Mouse (Mus musculus): Measurements from ENCODE around the gene Olfr507.
"Not testable (repeated sequence)": the region's sequence is repeated elsewhere in the genome, so short reads cannot be mapped to it uniquely, and the experiment has no call there.

The Olfr507 gene

DNA sequence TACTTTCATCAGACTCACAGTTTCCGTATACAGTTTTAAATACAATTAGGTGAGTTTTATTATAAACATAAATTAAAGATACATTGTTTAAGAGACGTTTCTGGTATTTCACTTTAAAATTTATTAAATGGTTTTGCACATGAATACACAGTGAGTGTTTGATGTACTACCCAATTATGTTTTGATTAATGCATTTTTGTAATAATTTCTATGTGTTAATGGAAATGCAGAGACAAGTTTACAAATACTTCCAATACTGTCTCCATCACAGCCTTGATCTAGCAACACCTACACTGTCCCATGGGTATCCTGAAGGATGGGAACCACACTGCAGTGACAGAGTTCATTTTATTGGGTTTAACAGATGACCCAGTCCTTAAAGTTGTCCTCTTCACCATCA, at the start of gene Olfr507:
TSS of gene Olfr507 (plus strand) at position 301 of the 400 bp plus-strand sequence.
- no peak for DNase-seq (ENCODE audit: low spot score)

DNA sequence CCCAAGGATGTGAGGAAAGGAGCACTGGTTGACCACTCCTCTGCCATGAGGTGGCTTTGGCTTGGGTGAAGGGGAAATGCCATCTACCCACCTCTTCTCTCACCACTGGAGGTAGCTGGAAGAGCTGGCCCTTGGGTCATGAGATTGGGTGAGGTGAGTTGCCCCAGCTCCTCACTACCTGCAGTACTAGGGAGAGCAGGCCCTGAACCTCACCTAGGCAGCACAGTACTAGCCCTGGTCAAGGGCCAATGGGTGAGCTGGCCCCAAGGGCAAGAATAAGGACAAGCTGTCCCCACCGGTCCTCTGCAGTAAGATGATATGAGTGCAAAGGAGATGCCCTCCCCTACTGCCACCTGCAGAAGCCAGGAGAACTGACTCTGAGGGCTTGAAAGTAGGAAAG, 31.8 kb upstream of the Olfr507 start:
- no peak for DNase-seq (ENCODE audit: low spot score)

DNA sequence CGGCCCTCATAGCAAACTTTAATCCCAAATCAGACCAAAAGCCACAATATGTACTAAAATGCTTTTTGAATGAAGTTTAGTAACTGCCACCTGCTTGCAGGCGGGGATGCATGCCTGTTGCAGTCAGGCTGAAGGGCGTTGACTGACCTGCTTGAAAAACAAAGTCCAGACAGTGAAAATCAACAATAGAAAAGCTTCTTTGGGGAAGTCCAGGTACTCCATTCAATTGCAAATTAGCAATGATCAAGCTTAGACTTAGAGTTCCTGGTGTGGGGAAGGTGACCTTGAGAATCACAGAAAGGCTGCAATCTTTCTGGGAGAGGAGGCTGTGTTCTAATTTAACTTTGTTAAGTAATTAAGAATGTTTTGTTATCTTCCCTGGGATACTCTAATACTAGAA, 19.7 kb upstream of the Olfr507 start:
- DNase-seq (ENCODE audit: low spot score): not testable (repeated sequence)

DNA sequence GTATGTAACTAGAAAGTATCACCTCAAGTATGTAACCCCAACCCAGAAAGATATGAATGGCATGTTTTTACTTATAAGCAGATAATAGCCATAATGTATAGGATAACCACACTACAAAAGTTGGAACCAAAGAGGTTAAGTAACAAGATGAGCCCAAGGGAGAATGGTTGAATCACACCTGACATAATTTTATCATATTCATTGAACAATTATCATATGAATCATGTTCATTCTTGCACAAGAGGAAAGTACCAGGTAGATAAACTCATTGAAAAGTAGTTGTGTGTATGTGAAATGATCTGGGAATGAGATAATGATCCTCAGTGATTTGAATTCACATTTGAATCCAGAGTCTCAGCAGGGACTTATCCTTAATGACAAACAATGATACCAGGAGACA, 11.1 kb upstream of the Olfr507 start, which contains the start of gene Olfr506:
TSS of gene Olfr506 (plus strand) at position 301 of the 400 bp plus-strand sequence.
- no peak for DNase-seq (ENCODE audit: low spot score)

DNA sequence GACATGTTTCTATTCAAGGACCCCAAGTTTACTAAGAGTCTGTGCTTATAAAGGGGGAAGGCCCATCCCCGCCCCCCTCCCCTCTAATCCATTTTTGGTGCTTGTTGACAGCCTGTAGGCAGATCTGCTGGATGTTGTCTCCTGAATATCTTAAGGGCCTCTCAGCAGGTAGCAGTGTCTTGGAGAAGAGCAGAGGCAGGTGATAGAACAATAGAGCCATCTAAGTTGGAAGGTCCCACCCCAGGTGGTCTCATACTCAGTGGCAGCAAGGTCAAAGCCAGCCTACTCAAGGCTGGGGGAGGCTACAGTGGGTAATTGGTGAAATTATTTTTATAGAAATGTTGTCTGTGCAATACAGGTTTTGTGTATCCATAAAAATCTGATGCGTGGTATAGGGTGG, 7.5 kb upstream of the Olfr507 start:
- no peak for DNase-seq (ENCODE audit: low spot score)

DNA sequence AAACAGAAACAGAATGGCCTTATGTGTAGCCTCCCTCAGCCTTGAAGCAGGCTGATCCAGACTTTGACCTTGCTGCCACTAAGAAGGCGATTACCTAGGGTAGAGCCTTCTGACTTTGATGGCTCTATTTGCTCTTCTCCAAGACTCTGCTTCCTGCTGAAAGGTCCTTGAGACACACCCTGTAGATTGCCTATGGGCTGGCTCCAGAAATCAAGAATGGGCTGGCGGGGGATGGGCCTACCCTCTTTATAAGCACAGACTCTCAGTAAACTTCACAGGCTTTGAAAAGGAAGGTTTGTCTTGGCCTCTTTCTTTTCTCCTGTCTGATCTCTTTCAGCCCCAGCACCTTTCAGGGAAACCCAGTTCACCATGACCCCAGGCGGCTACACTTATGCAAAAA, 4.8 kb upstream of the Olfr507 start:
- DNase-seq (ENCODE audit: low spot score): not testable (repeated sequence)

DNA sequence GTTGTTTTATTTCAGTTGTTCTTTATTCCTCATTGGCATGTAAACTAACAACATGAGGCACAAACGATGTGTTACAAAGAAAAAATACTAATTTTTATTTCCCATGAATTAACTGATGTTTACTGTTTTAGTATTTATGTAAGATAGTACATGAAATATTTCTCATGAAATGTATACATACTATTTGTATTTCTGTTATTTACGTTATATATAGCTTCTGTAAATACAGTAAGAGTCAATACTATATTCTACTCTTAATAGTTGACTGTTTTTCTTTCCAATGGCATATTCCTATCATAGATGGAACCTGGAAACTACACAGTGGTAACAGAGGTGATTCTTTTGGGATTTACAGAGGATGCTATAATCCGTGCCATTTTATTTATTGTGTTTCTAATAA, 8.1 kb downstream of the Olfr507 start, which contains the start of gene Olfr508:
TSS of gene Olfr508 (plus strand) at position 301 of the 400 bp plus-strand sequence.
- DNase-seq (ENCODE audit: low spot score): no peak

DNA sequence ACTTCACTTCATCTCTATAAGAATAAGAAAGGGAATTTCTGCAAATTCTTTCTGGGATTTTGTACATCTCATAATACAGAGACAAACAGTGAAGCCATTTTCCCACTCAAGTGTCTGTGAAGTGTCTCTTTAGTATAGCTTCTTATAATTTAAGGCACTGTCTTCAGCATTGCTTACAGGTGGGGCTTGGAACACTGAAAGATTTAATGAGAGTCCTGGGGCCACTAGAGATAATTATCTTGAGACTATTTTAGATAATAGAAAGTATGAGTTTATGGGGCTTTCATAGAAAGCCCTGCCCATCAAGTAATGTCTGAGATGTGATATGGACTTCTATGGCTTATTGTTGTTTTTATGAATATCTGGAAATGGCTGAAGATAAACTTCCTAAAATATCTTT, 30.2 kb downstream of the Olfr507 start, which contains the start of gene Olfr509:
TSS of gene Olfr509 (minus strand) at position 101 of the 400 bp plus-strand sequence.
- DNase-seq (ENCODE audit: low spot score): no peak

DNA sequence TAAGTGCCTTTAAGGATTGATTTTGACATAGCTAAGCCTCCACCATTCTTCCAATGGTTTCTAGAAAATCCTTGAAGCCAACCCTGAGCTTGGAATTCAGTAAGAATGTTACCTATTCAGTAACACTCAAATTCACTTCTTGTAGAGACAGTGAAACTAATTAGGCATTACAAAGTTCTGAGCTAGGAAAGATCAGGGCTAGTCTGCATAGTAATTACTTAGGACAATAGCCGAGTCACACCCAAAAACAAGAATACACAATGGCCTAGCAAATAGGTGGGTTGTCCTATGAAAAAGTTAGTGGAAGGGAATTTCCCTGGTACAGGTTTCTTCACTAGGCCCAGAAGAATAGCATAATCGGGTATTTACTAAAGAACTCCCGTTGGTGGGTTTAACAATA, 40.8 kb downstream of the Olfr507 start:
- DNase-seq (ENCODE audit: low spot score): no peak

DNA sequence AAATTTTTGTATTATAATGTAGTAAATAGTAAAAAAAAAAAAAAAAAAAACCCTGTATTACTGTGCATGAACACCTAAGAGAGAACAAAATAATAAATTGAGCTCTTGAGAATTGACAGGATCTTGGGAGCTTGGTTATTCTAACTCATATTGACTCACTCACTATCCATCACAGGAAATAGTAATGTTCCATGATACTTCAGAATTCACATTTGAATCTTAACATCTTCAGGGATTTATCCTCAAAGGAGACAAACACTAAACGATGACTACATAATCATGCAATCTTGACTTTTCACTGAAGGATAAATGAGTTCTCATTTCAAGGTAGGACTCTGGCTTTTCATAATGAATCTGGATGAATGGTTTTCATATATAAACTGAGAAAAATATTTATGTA, 44.5 kb downstream of the Olfr507 start, which contains the start of gene Olfr510:
TSS of gene Olfr510 (plus strand) at position 301 of the 400 bp plus-strand sequence.
- no peak for DNase-seq (ENCODE audit: low spot score)

DNA sequence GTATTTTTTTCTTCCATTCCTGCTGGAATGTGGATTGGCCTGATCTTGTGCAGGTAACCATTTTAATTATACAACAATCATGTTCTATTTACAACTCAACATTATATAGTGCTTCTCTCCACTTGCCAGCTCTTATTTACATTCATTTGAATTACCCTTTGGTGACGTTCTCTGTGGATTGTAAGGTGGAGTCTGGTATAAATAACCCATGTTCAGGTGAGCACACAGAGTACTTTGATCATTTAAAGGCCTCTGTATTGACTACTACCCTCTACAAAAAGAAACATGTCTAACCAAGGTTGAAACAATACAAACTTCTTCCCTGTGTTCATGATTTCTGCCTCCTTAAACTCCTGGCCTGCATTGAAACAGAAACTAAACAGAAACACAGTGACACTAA, 49.4 kb downstream of the Olfr507 start:
- DNase-seq (ENCODE audit: low spot score): no peak
